Mouse (Mus musculus) liver, adult 2 months (tissue): ENCODE measurements at regions not wholly inside any gene's neighbourhood (a gene's known extent, or its start where the extent isn't known, plus 50 kb on each side); places are given as distances from the start of the nearest gene placed in this dataset.

Experiments
- DNase-seq: peaks from one replicate; pipeline ENCODE4 v3.0.0-alpha.2; 2011; ENCODE audit warnings: low read depth, low spot score; ENCODE audit errors: extremely low read depth
- H3K27ac ChIP-seq: fragments of 200-500 bp; replicated peaks from 2 replicates; pipeline ENCODE4 v1.5.1; 2012; ENCODE audit warnings: low read depth, mild to moderate bottlenecking, control low read depth, inconsistent platforms, low read length; ENCODE audit not compliant: insufficient read depth
- H3K27me3 ChIP-seq: fragments of 200-500 bp; 2 replicates; pipeline ENCODE4 v1.6.1; 2012; ENCODE audit warnings: mild to moderate bottlenecking, moderate library complexity, low read length, inconsistent platforms; ENCODE audit not compliant: control insufficient read depth, insufficient read depth
- H3K36me3 ChIP-seq: fragments of 200-500 bp; 2 replicates; pipeline ENCODE4 v1.6.1; 2012; ENCODE audit warnings: low read length, inconsistent platforms; ENCODE audit not compliant: control insufficient read depth, insufficient read depth
- H3K4me1 ChIP-seq: fragments of 200-500 bp; 2 replicates; pipeline ENCODE4 v1.6.1; 2011; ENCODE audit warnings: low read length; ENCODE audit not compliant: control insufficient read depth, insufficient read depth
- H3K4me3 ChIP-seq: fragments of 200-500 bp; 2 replicates; pipeline ENCODE4 v1.5.1; 2011; ENCODE audit warnings: low read depth, mild to moderate bottlenecking, control low read depth, low read length, moderate library complexity; ENCODE audit not compliant: insufficient read depth
- H3K79me2 ChIP-seq: fragments of 200-500 bp; 2 replicates; pipeline ENCODE4 v1.6.1; 2012; ENCODE audit warnings: inconsistent platforms, mild to moderate bottlenecking, low read length, moderate library complexity; ENCODE audit not compliant: control insufficient read depth, insufficient read depth
- H3K9ac ChIP-seq: fragments of 200-500 bp; 2 replicates; pipeline ENCODE4 v1.6.1; 2012; ENCODE audit warnings: low read depth, mild to moderate bottlenecking, control low read depth, inconsistent platforms, low read length
- CTCF ChIP-seq: fragments of 200-500 bp; IDR thresholded peaks from 2 replicates; pipeline ENCODE4 v1.5.1; 2011; ENCODE audit warnings: low read depth, low read length, control low read depth
- POLR2A ChIP-seq: fragments of 200-500 bp; IDR thresholded peaks from 2 replicates; pipeline ENCODE4 v1.6.1; 2011; ENCODE audit warnings: low read length, control low read depth; ENCODE audit not compliant: insufficient read depth; ENCODE audit errors: extremely low read depth
- WGBS: fragments of 180-500 bp; shearing (Covaris S2); methylation state at CpG from one replicate; pipeline ENCODE4 v1.1.7; 2018; 5-methylcytosine and 5-hydroxymethylcytosine counted together

- H3K4me1 ChIP-seq, result no peaks in the 10 kb centered on the region
- H3K4me3 ChIP-seq, result no peak overlapping the region
- no peak for DNase-seq
- 76% methylated on average over 4 of the region's 4 CpGs for WGBS
- no peaks in the 10 kb centered on the region for H3K36me3 ChIP-seq
- TF ChIP-seq POLR2A, result no peak
- no peak for TF ChIP-seq CTCF
- no peak overlapping the region for H3K9ac ChIP-seq
- no peaks in the 10 kb centered on the region for H3K27me3 ChIP-seq
- H3K79me2 ChIP-seq, result no peaks in the 10 kb centered on the region
- no peak overlapping the region for H3K27ac ChIP-seq
Observed at GRCm38 (mm10) chr8:8426201-8426600, 234.8 kb downstream of the Efnb2 start.

GRCm38 (mm10) chr8:8423443-8423842 is 237.6 kb downstream of the Efnb2 start:
- H3K4me3 ChIP-seq, result no peak overlapping the region
- H3K27ac ChIP-seq, result no peak overlapping the region
- no peaks in the 10 kb centered on the region for H3K36me3 ChIP-seq
- H3K27me3 ChIP-seq, result no peaks in the 10 kb centered on the region
- no peak for DNase-seq
- no peak for TF ChIP-seq POLR2A
- TF ChIP-seq CTCF, result no peak
- WGBS, result 90% methylated on average over 2 of the region's 2 CpGs
- no peaks in the 10 kb centered on the region for H3K4me1 ChIP-seq
- H3K79me2 ChIP-seq, result no peaks in the 10 kb centered on the region
- no peak overlapping the region for H3K9ac ChIP-seq

GRCm38 (mm10) chr8:8421713-8422112 is 239.3 kb downstream of the Efnb2 start:
- H3K27ac ChIP-seq, result no peak overlapping the region
- H3K4me3 ChIP-seq, result no peak overlapping the region
- H3K9ac ChIP-seq, result no peak overlapping the region
- no peak for DNase-seq
- no peaks in the 10 kb centered on the region for H3K4me1 ChIP-seq
- no peaks in the 10 kb centered on the region for H3K27me3 ChIP-seq
- H3K36me3 ChIP-seq, result no peaks in the 10 kb centered on the region
- 80% methylated on average over 5 of the region's 5 CpGs for WGBS
- TF ChIP-seq CTCF (no peak), POLR2A (no peak)
- no peaks in the 10 kb centered on the region for H3K79me2 ChIP-seq

- WGBS, result 85% methylated on average over 15 of the region's 15 CpGs
- TF ChIP-seq POLR2A, result no peak
- no peak for TF ChIP-seq CTCF
- Histone ChIP-seq H3K27ac (no peak overlapping the region), H3K27me3 (no peaks in the 10 kb centered on the region), H3K4me3 (no peak overlapping the region), H3K4me1 (no peaks in the 10 kb centered on the region), H3K79me2 (no peaks in the 10 kb centered on the region), H3K9ac (no peak overlapping the region), H3K36me3 (no peaks in the 10 kb centered on the region)
- DNase-seq, result no peak
Observed at GRCm38 (mm10) chr8:8419360-8420330, 241.4 kb downstream of the Efnb2 start.

GRCm38 (mm10) chr8:8418929-8419328 is 242.1 kb downstream of the Efnb2 start:
- H3K27me3 ChIP-seq, result no peaks in the 10 kb centered on the region
- no peaks in the 10 kb centered on the region for H3K4me1 ChIP-seq
- no peak for TF ChIP-seq POLR2A
- H3K4me3 ChIP-seq, result no peak overlapping the region
- 82% methylated on average over 6 of the region's 6 CpGs for WGBS
- H3K27ac ChIP-seq, result no peak overlapping the region
- no peak overlapping the region for H3K9ac ChIP-seq
- H3K79me2 ChIP-seq, result no peaks in the 10 kb centered on the region
- H3K36me3 ChIP-seq, result no peaks in the 10 kb centered on the region
- DNase-seq, result no peak

GRCm38 (mm10) chr8:8418525-8418924 is 242.5 kb downstream of the Efnb2 start:
- H3K27me3 ChIP-seq, result no peaks in the 10 kb centered on the region
- H3K4me3 ChIP-seq, result no peak overlapping the region
- DNase-seq, result no peak
- H3K27ac ChIP-seq, result no peak overlapping the region
- H3K36me3 ChIP-seq, result no peaks in the 10 kb centered on the region
- H3K79me2 ChIP-seq, result no peaks in the 10 kb centered on the region
- TF ChIP-seq POLR2A (no peak), CTCF (no peak)
- no peaks in the 10 kb centered on the region for H3K4me1 ChIP-seq
- H3K9ac ChIP-seq, result no peak overlapping the region
- 89% methylated on average over 2 of the region's 2 CpGs for WGBS
